Mouse (Mus musculus) CH12.LX (cell line): ENCODE measurements around the gene Nlrp3. TPM values are rescaled to one million over a fixed set of nuclear protein-coding genes. Genes with fewer than 3 reads are reported as not detected.

ENCODE experiments used
- DNase-seq: peaks from one replicate; pipeline ENCODE4 v3.0.0-alpha.2; 2013; ENCODE audit errors: extremely low read depth
- H3K27ac ChIP-seq: 2 replicates; pipeline ENCODE4 v1.5.1; 2012; ENCODE audit warnings: low read depth, mild to moderate bottlenecking, control low read depth, moderate library complexity; ENCODE audit not compliant: insufficient read depth
- H3K27me3 ChIP-seq: replicated peaks from 2 replicates; pipeline ENCODE3; 2012; ENCODE audit warnings: inconsistent platforms
- H3K36me3 ChIP-seq, 2 experiments: replicated peaks in 1 of 2; 2 replicates each; pipeline versions ENCODE3 to v1.6.1; 2012; ENCODE audit warnings: inconsistent platforms in 1 of 2, low read length in 1 of 2, mild to moderate bottlenecking in 1 of 2, mixed read lengths in 1 of 2, moderate library complexity in 1 of 2; ENCODE audit not compliant: control insufficient read depth in 1 of 2, insufficient read depth in 1 of 2
- H3K4me1 ChIP-seq, 2 experiments: 2 replicates each; pipeline ENCODE4 v1.6.1; 2012; ENCODE audit warnings: inconsistent platforms in 1 of 2, moderate library complexity in 1 of 2; ENCODE audit not compliant: insufficient read depth in 2 of 2, control insufficient read depth in 1 of 2
- H3K4me2 ChIP-seq: 2 replicates; pipeline ENCODE4 v1.6.1; 2012; ENCODE audit warnings: low read depth, mild to moderate bottlenecking, control low read depth; ENCODE audit not compliant: poor library complexity, insufficient read depth, severe bottlenecking
- H3K4me3 ChIP-seq, 3 experiments: fragments of 150-350 bp in 1 of 3; sonication (generic) in 1 of 3; replicated peaks in 1 of 3; 2 replicates each; pipeline versions ENCODE3 to v1.5.1; 2011 to 2012; ENCODE audit warnings: low read depth in 2 of 3, low read length in 2 of 3, mild to moderate bottlenecking in 2 of 3, moderate library complexity in 2 of 3, control low read depth in 1 of 3, improper control_type of control experiment in 1 of 3, inconsistent platforms in 1 of 3, mixed read lengths in 1 of 3; ENCODE audit not compliant: poor library complexity in 1 of 3
- H3K79me2 ChIP-seq: replicated peaks from 2 replicates; pipeline ENCODE4 v1.6.1; 2012; ENCODE audit warnings: mild to moderate bottlenecking, moderate library complexity; ENCODE audit not compliant: control insufficient read depth, poor library complexity, insufficient read depth, severe bottlenecking; ENCODE audit errors: extremely low read depth
- H3K9ac ChIP-seq: 2 replicates; pipeline ENCODE4 v1.6.1; 2012; ENCODE audit warnings: low read depth, mild to moderate bottlenecking, control low read depth, moderate library complexity; ENCODE audit not compliant: insufficient read depth
- H3K9me3 ChIP-seq: replicated peaks from 2 replicates; pipeline ENCODE3; 2012; ENCODE audit warnings: low read length, inconsistent platforms, mixed read lengths
- BHLHE40 ChIP-seq: IDR thresholded peaks from 2 replicates; pipeline ENCODE4 v1.6.1; 2011; ENCODE audit warnings: mild to moderate bottlenecking, low read depth, low read length, improper control_type of control experiment
- CHD1 ChIP-seq: IDR thresholded peaks from 2 replicates; pipeline ENCODE4 v1.6.1; 2012; ENCODE audit warnings: low read depth, low read length, improper control_type of control experiment, inconsistent platforms
- CTCF ChIP-seq, 2 experiments: IDR thresholded peaks in 1 of 2; conservative IDR thresholded peaks in 1 of 2; 2 replicates each; pipeline ENCODE4 v1.5.1; 2011 to 2012; ENCODE audit warnings: low read depth in 2 of 2, low read length in 2 of 2, improper control_type of control experiment in 1 of 2, inconsistent platforms in 1 of 2, mild to moderate bottlenecking in 1 of 2, moderate library complexity in 1 of 2
- E2F4 ChIP-seq: IDR thresholded peaks from 2 replicates; pipeline ENCODE4 v1.6.1; 2011; ENCODE audit warnings: low read depth, low read length, improper control_type of control experiment; ENCODE audit not compliant: insufficient replicate concordance
- ELF1 ChIP-seq: IDR thresholded peaks from 2 replicates; pipeline ENCODE4 v1.6.1; 2014; ENCODE audit warnings: low read depth, mild to moderate bottlenecking, inconsistent platforms, low read length, improper control_type of control experiment
- EP300 ChIP-seq: IDR thresholded peaks from 2 replicates; pipeline ENCODE4 v1.6.1; 2011; ENCODE audit warnings: low read length, improper control_type of control experiment
- ETS1 ChIP-seq: conservative IDR thresholded peaks from 2 replicates; pipeline ENCODE4 v1.6.1; 2012; ENCODE audit warnings: low read depth, mild to moderate bottlenecking, inconsistent platforms, low read length, improper control_type of control experiment, moderate library complexity
- IRF4 ChIP-seq: IDR thresholded peaks from 2 replicates; pipeline ENCODE4 v1.6.1; 2014; ENCODE audit warnings: low read depth, mild to moderate bottlenecking, inconsistent platforms, low read length, improper control_type of control experiment
- JUN ChIP-seq: IDR thresholded peaks from 2 replicates; pipeline ENCODE4 v1.6.1; 2011; ENCODE audit warnings: low read depth, mild to moderate bottlenecking, low read length, improper control_type of control experiment, moderate library complexity; ENCODE audit not compliant: insufficient read depth
- JUND ChIP-seq: conservative IDR thresholded peaks from 2 replicates; pipeline ENCODE4 v1.6.1; 2011; ENCODE audit warnings: low read depth, low read length, improper control_type of control experiment
- KAT2A ChIP-seq: IDR thresholded peaks from 2 replicates; pipeline ENCODE4 v1.6.1; 2012; ENCODE audit warnings: low read length, improper control_type of control experiment, inconsistent platforms; ENCODE audit not compliant: insufficient replicate concordance
- MAFK ChIP-seq: IDR thresholded peaks from 2 replicates; pipeline ENCODE4 v1.6.1; 2011; ENCODE audit warnings: low read length, improper control_type of control experiment; ENCODE audit not compliant: insufficient replicate concordance
- MAX ChIP-seq: IDR thresholded peaks from 2 replicates; pipeline ENCODE4 v1.6.1; 2011; ENCODE audit warnings: low read length, improper control_type of control experiment
- MAZ ChIP-seq: IDR thresholded peaks from 2 replicates; pipeline ENCODE4 v1.6.1; 2012; ENCODE audit warnings: low read depth, mild to moderate bottlenecking, inconsistent platforms, low read length, improper control_type of control experiment, moderate library complexity
- MEF2A ChIP-seq: IDR thresholded peaks from 2 replicates; pipeline ENCODE4 v1.6.1; 2014; ENCODE audit warnings: low read depth, mild to moderate bottlenecking, inconsistent platforms, low read length, improper control_type of control experiment, borderline replicate concordance
- MYC ChIP-seq: IDR thresholded peaks from 2 replicates; pipeline ENCODE4 v1.6.1; 2011; ENCODE audit warnings: low read depth, mild to moderate bottlenecking, improper control_type of control experiment, low read length
- NELFE ChIP-seq: IDR thresholded peaks from 2 replicates; pipeline ENCODE4 v1.6.1; 2011; ENCODE audit warnings: low read depth, low read length, improper control_type of control experiment
- NRF1 ChIP-seq: IDR thresholded peaks from 2 replicates; pipeline ENCODE4 v1.6.1; 2014; ENCODE audit warnings: low read depth, mild to moderate bottlenecking, inconsistent platforms, low read length, improper control_type of control experiment, moderate library complexity
- POLR2A ChIP-seq: IDR thresholded peaks from 2 replicates; pipeline ENCODE4 v1.6.1; 2011; ENCODE audit warnings: low read depth, mild to moderate bottlenecking, improper control_type of control experiment, low read length
- POLR2AphosphoS2 ChIP-seq: IDR thresholded peaks from 2 replicates; pipeline ENCODE4 v1.6.1; 2011; ENCODE audit warnings: low read depth, low read length, improper control_type of control experiment
- RAD21 ChIP-seq: IDR thresholded peaks from 2 replicates; pipeline ENCODE4 v1.6.1; 2011; ENCODE audit warnings: low read depth, mild to moderate bottlenecking, low read length, improper control_type of control experiment, moderate library complexity
- RCOR1 ChIP-seq: conservative IDR thresholded peaks from 2 replicates; pipeline ENCODE4 v1.6.1; 2012; ENCODE audit warnings: low read depth, mild to moderate bottlenecking, inconsistent platforms, low read length, improper control_type of control experiment
- TBP ChIP-seq: conservative IDR thresholded peaks from 2 replicates; pipeline ENCODE4 v1.6.1; 2011; ENCODE audit warnings: low read depth, low read length, improper control_type of control experiment
- USF1 ChIP-seq: IDR thresholded peaks from 2 replicates; pipeline ENCODE4 v1.6.1; 2014; ENCODE audit warnings: low read depth, mild to moderate bottlenecking, inconsistent platforms, low read length, improper control_type of control experiment
- ZMIZ1 ChIP-seq: IDR thresholded peaks from 2 replicates; pipeline ENCODE4 v1.6.1; 2012; ENCODE audit warnings: low read depth, mild to moderate bottlenecking, inconsistent platforms, low read length, improper control_type of control experiment
- dilution Hi-C: fragments of 300-500 bp; cut with MboI; formaldehyde crosslinking; loops from 2 replicates; pipeline ENCODE4 v1.14.3; 2020; ENCODE audit warnings: low sequenced_read_pairs; ENCODE audit not compliant: extremely low pct_unique_long_range_greater_than_20kb, extremely low pct_ligation_motif_present
- in situ Hi-C: fragments of 300-500 bp; cut with MboI; formaldehyde crosslinking; loops from 3 replicates; pipeline ENCODE4 v1.14.3; 2019; ENCODE audit warnings: low sequenced_read_pairs, low pct_ligation_motif_present, low pct_unique_long_range_greater_than_20kb, mixed read lengths
- polyA plus RNA-seq: library from polyadenylated mRNA; unstranded; fragments of >175 nt; gene quantifications from 2 replicates; pipeline ENCODE4 v1.2.1, GENCODE M21; 2012; ENCODE audit warnings: low read depth; ENCODE audit not compliant: insufficient read length
- total RNA-seq, 2 experiments: library from RNA; depleted of rRNA; stranded (reverse); fragments of 300-350 nt in 1 of 2; fragments of >200 nt in 1 of 2; gene quantifications; 2 replicates each; pipeline ENCODE4 v1.2.3; 2012 to 2014

Nlrp3 gene
- total and polyA plus RNA-seq, 3 experiments, result 0.04 TPM; not detected in 2

- Histone ChIP-seq H3K79me2 (no peaks in the 10 kb centered on the region), H3K9ac (no peak overlapping the region), H3K4me1 (peaks cover 0 to 4% of the 10 kb centered on the region in 2 experiments; a peak in 1 of 4 replicates), H3K36me3 (no peaks in the 10 kb centered on the region), H3K27me3 (peaks cover 91% of the 10 kb centered on the region)
- dilution Hi-C loops, result no loop called here
- TF ChIP-seq POLR2A (no peak), RAD21 (no peak), MAFK (no peak), ETS1 (no peak), JUN (no peak), POLR2AphosphoS2 (no peak)
- TF ChIP-seq, all 38 proteins: peak for 0
- Histone ChIP-seq H3K4me3 (no peak overlapping the region), H3K27ac (no peak overlapping the region), H3K9me3 (no peaks in the 10 kb centered on the region), H3K4me2 (no peak overlapping the region)
- no peak for DNase-seq
- in situ Hi-C loops, result no loop called here
These were observed 57.8 kb downstream of the Nlrp3 start for GRCm38 (mm10) chr11:59599211-59599610.

GRCm38 (mm10) chr11:59600872-59601271, 59.5 kb downstream of the Nlrp3 start:
- no peaks in the 10 kb centered on the region for H3K36me3 ChIP-seq
- no peaks in the 10 kb centered on the region for H3K4me1 ChIP-seq
- no peaks in the 10 kb centered on the region for H3K79me2 ChIP-seq
- H3K27me3 ChIP-seq, result peaks cover 87% of the 10 kb centered on the region
- no peak for DNase-seq
- dilution Hi-C loops (loop anchor here (25.0 kb wide), 1 partner anchor 186 kb away; the partner anchor contains the start of gene Pld6), in situ Hi-C loops (no loop called here)
- no peak overlapping the region for H3K9ac ChIP-seq
- H3K27ac ChIP-seq, result no peak overlapping the region
- H3K4me3 ChIP-seq, result no peak overlapping the region
- no peaks in the 10 kb centered on the region for H3K9me3 ChIP-seq
- TF ChIP-seq ZMIZ1 (no peak), MAX (no peak), IRF4 (no peak), MEF2A (no peak), TBP (no peak), JUND (no peak), JUN (no peak), KAT2A (no peak)
- no peak overlapping the region for H3K4me2 ChIP-seq

DNA sequence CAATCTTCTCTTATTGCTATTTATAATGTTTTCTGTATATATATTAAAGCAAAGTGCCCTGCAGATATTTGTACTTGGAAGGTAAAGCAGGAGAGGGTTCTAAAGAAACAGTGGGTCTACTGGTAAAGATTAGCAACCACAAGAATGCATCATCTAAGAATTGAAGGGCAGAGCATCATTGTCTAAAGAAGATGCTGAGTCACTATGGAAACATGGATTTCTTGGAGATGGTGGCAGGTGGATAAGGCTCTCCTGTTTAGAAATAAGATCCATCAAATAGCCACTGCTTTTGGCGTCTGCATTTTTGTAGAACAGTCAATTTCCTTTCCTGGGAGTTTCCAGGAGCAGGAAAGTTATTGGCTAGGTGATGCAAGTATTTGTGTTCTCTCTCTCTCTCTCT, 60.9 kb downstream of the Nlrp3 start:
- in situ Hi-C loops, result no loop called here
- TF ChIP-seq RAD21 (no peak), NELFE (no peak), MAZ (no peak), CTCF (conservative IDR thresholded peaks at IDR 0.05 in 1 of 2, IDR thresholded peaks at IDR 0.05 in 1 of 2; ENCODE audit: low read depth in 2 of 2, low read length in 2 of 2) (no peak), ZMIZ1 (no peak), BHLHE40 (no peak), EP300 (no peak), CHD1 (no peak), MAX (no peak), E2F4 (no peak), USF1 (no peak), KAT2A (no peak), MYC (no peak), POLR2A (no peak), ELF1 (no peak), NRF1 (no peak), RCOR1 (no peak), POLR2AphosphoS2 (no peak), MAFK (no peak)
- peaks cover 82% of the 10 kb centered on the region for H3K27me3 ChIP-seq
- H3K79me2 ChIP-seq, result no peaks in the 10 kb centered on the region
- H3K4me2 ChIP-seq, result no peak overlapping the region
- no peaks in the 10 kb centered on the region for H3K36me3 ChIP-seq
- dilution Hi-C loops, result loop anchor here (25.0 kb wide), 1 partner anchor 185 kb away; the partner anchor contains the start of gene Pld6
- H3K9ac ChIP-seq, result no peak overlapping the region
- H3K27ac ChIP-seq, result no peak overlapping the region
- no peaks in the 10 kb centered on the region for H3K9me3 ChIP-seq
- DNase-seq, result no peak
- no peak overlapping the region for H3K4me3 ChIP-seq
- H3K4me1 ChIP-seq, result no peaks in the 10 kb centered on the region
